Mouse (Mus musculus): ENCODE results near the gene Poc5.

GRCm38 (mm10) chr13:96421230-96421629 is 33.1 kb downstream of the Poc5 start:
- TF ChIP-seq POLR2A (IDR thresholded peaks at IDR 0.05; ENCODE audit: borderline replicate concordance, insufficient read depth, low read length) = no peak
- TF ChIP-seq CTCF (IDR thresholded peaks at IDR 0.05; ENCODE audit: borderline replicate concordance, insufficient read depth, low read depth, low read length) = no peak
